Mouse (Mus musculus): ENCODE results near the gene F930015N05Rik. TPM values are rescaled to one million over a fixed set of nuclear protein-coding genes. Genes with fewer than 3 reads are reported as not detected.

Gene F930015N05Rik
- total and polyA plus RNA-seq, 2 experiments: not detected

DNA sequence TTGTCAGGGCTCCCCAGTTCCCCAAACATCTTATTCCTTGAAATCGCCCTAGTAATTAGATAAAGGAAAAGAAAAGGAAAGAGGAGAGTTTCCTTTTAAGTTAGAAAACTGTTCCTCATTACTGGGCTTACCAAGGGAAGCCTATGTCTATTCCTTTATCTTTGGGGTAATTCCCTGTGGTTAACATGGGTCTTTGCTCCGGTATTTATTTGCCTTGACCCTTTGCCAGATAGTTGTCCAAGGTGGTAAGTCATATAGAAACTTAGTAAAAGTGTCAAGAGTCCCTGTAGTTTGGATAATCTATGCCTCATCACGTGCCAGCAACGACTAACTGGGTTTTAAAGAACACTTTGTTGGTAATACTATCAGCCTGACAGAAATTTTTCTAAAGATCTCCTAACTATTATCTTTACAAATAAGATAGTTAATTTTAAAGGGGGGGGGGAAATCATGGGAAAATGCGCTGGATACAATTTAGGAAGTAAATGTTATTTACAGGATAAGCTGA is 392 bp upstream of the F930015N05Rik start:
- no peak overlapping the region for H3K9ac ChIP-seq (ENCODE audit: low read depth, low read length)
- WGBS: 37% methylated on average over 5 of the region's 5 CpGs
- peak overlapping the region; percentile 17; the same call in 1 of the 2 replicates for H3K4me3 ChIP-seq (ENCODE audit: insufficient read depth, low read depth, low read length)
- no peak for DNase-seq (ENCODE audit: extremely low read depth, low read depth, low spot score)
- no peaks in the 10 kb centered on the region for H3K36me3 ChIP-seq (ENCODE audit: control insufficient read depth, insufficient read depth, low read length)
- TF ChIP-seq POLR2A (IDR thresholded peaks at IDR 0.05; ENCODE audit: extremely low read depth, insufficient read depth, low read length): no peak
- peaks cover 9% of the 10 kb centered on the region for H3K27me3 ChIP-seq (ENCODE audit: control insufficient read depth, insufficient read depth, low read length)
- H3K79me2 ChIP-seq (ENCODE audit: control insufficient read depth, insufficient read depth, low read length): no peaks in the 10 kb centered on the region
- H3K27ac ChIP-seq (replicated peaks; ENCODE audit: insufficient read depth, low read depth, low read length): no peak overlapping the region
- H3K4me1 ChIP-seq (ENCODE audit: control insufficient read depth, insufficient read depth, low read length): no peaks in the 10 kb centered on the region

GRCm38 (mm10) chr11:64435546-64436411 is 674 bp downstream of the F930015N05Rik start:
- no peaks in the 10 kb centered on the region for H3K4me1 ChIP-seq (ENCODE audit: control insufficient read depth, insufficient read depth, low read length)
- H3K4me3 ChIP-seq (ENCODE audit: insufficient read depth, low read depth, low read length): peak overlapping the region; percentile 54
- under 1% methylated on average over 81 of the region's 81 CpGs for WGBS
- H3K79me2 ChIP-seq (ENCODE audit: control insufficient read depth, insufficient read depth, low read length): no peaks in the 10 kb centered on the region
- DNase-seq (ENCODE audit: extremely low read depth, low read depth, low spot score): no peak
- H3K36me3 ChIP-seq (ENCODE audit: control insufficient read depth, insufficient read depth, low read length): no peaks in the 10 kb centered on the region
- H3K27ac ChIP-seq (replicated peaks; ENCODE audit: insufficient read depth, low read depth, low read length): peak overlapping the region; percentile 22; the same call in 1 of the 2 replicates
- TF ChIP-seq CTCF (IDR thresholded peaks at IDR 0.05; ENCODE audit: low read depth, low read length) (no peak), POLR2A (IDR thresholded peaks at IDR 0.05; ENCODE audit: extremely low read depth, insufficient read depth, low read length) (no peak)
- peak overlapping the region; percentile 64 for H3K9ac ChIP-seq (ENCODE audit: low read depth, low read length)
- peaks cover 9% of the 10 kb centered on the region for H3K27me3 ChIP-seq (ENCODE audit: control insufficient read depth, insufficient read depth, low read length)

GRCm38 (mm10) chr11:64434611-64435545 is 1.6 kb downstream of the F930015N05Rik start, which contains the start of gene Hs3st3a1:
Hs3st3a1 (plus strand) TSS chr11:64435332.
- H3K9ac ChIP-seq (ENCODE audit: low read depth, low read length): peak within 1 kb of the TSS; percentile 64
- H3K36me3 ChIP-seq (ENCODE audit: control insufficient read depth, insufficient read depth, low read length): no peaks in the 10 kb centered on the region
- DNase-seq (ENCODE audit: extremely low read depth, low read depth, low spot score): peak; percentile 41
- peaks cover 9% of the 10 kb centered on the region for H3K27me3 ChIP-seq (ENCODE audit: control insufficient read depth, insufficient read depth, low read length)
- peak within 1 kb of the TSS; percentile 54 for H3K4me3 ChIP-seq (ENCODE audit: insufficient read depth, low read depth, low read length)
- no peaks in the 10 kb centered on the region for H3K79me2 ChIP-seq (ENCODE audit: control insufficient read depth, insufficient read depth, low read length)
- peak within 1 kb of the TSS; percentile 22; the same call in 1 of the 2 replicates for H3K27ac ChIP-seq (replicated peaks; ENCODE audit: insufficient read depth, low read depth, low read length)
- H3K4me1 ChIP-seq (ENCODE audit: control insufficient read depth, insufficient read depth, low read length): no peaks in the 10 kb centered on the region
- TF ChIP-seq POLR2A (IDR thresholded peaks at IDR 0.05; ENCODE audit: extremely low read depth, insufficient read depth, low read length) (0 out of 2 replicates have a peak, but pooled peaks have one; percentile 10), CTCF (IDR thresholded peaks at IDR 0.05; ENCODE audit: low read depth, low read length) (no peak)
- 1% methylated on average over 36 of the region's 36 CpGs for WGBS

GRCm38 (mm10) chr11:64418969-64419368 is 17.5 kb downstream of the F930015N05Rik start:
- no peak for DNase-seq (ENCODE audit: extremely low read depth, low read depth, low spot score)
- Histone ChIP-seq H3K27me3 (ENCODE audit: control insufficient read depth, insufficient read depth, low read length) (peaks cover 3% of the 10 kb centered on the region; the same call in 1 of the 2 replicates), H3K4me1 (ENCODE audit: control insufficient read depth, insufficient read depth, low read length) (no peaks in the 10 kb centered on the region), H3K9ac (ENCODE audit: low read depth, low read length) (no peak overlapping the region), H3K27ac (replicated peaks; ENCODE audit: insufficient read depth, low read depth, low read length) (no peak overlapping the region), H3K79me2 (ENCODE audit: control insufficient read depth, insufficient read depth, low read length) (no peaks in the 10 kb centered on the region), H3K36me3 (ENCODE audit: control insufficient read depth, insufficient read depth, low read length) (no peaks in the 10 kb centered on the region), H3K4me3 (ENCODE audit: insufficient read depth, low read depth, low read length) (no peak overlapping the region)
- 88% methylated on average over 1 of the region's 1 CpGs for WGBS
- TF ChIP-seq CTCF (IDR thresholded peaks at IDR 0.05; ENCODE audit: low read depth, low read length): no peak
- no peak for TF ChIP-seq POLR2A (IDR thresholded peaks at IDR 0.05; ENCODE audit: extremely low read depth, insufficient read depth, low read length)

DNA sequence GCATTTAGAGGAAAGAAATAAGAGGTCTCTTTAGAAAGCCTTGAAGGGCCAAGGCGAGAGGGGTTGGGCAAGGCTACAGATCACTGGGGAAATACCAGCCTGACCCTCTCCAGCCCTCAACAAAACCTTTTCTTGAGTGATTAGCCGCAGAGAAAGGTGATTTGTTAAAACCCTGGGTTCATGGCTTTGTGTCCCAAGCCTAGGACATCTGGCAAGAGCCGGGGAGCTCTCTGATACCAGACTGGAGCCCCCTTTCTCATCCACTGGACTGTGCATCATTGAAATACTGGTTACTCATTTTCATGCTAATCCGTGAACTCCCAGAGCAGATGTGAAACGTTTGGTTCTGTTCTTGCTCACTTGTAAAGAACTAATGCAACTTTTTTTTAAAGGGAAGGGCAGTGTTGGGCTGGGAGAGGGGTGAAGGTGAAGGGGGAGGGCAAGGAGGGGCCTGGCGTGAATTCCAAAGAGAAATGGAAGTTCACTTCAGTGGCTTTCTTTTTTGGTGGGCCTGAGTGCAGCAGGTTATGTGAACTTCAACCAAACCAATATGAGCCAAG is 35.8 kb downstream of the F930015N05Rik start:
- Histone ChIP-seq H3K4me3 (ENCODE audit: insufficient read depth, low read depth, low read length) (no peak overlapping the region), H3K36me3 (ENCODE audit: control insufficient read depth, insufficient read depth, low read length) (no peaks in the 10 kb centered on the region), H3K4me1 (ENCODE audit: control insufficient read depth, insufficient read depth, low read length) (no peaks in the 10 kb centered on the region; the same call in 1 of the 2 replicates), H3K9ac (ENCODE audit: low read depth, low read length) (no peak overlapping the region), H3K79me2 (ENCODE audit: control insufficient read depth, insufficient read depth, low read length) (no peaks in the 10 kb centered on the region), H3K27ac (replicated peaks; ENCODE audit: insufficient read depth, low read depth, low read length) (no peak overlapping the region), H3K27me3 (ENCODE audit: control insufficient read depth, insufficient read depth, low read length) (no peaks in the 10 kb centered on the region)
- TF ChIP-seq POLR2A (IDR thresholded peaks at IDR 0.05; ENCODE audit: extremely low read depth, insufficient read depth, low read length) (no peak), CTCF (IDR thresholded peaks at IDR 0.05; ENCODE audit: low read depth, low read length) (no peak)
- no peak for DNase-seq (ENCODE audit: extremely low read depth, low read depth, low spot score)
- 71% methylated on average over 6 of the region's 6 CpGs for WGBS

All from liver, adult 2 months (tissue).